Mouse (Mus musculus): Measurements from ENCODE around the gene Cic. TPM values are rescaled to one million over a fixed set of nuclear protein-coding genes. Genes with fewer than 3 reads are reported as not detected.

The Cic gene
- total and polyA plus RNA-seq, 2 experiments from 2014 or later, result 28.2 to 155 TPM

DNA sequence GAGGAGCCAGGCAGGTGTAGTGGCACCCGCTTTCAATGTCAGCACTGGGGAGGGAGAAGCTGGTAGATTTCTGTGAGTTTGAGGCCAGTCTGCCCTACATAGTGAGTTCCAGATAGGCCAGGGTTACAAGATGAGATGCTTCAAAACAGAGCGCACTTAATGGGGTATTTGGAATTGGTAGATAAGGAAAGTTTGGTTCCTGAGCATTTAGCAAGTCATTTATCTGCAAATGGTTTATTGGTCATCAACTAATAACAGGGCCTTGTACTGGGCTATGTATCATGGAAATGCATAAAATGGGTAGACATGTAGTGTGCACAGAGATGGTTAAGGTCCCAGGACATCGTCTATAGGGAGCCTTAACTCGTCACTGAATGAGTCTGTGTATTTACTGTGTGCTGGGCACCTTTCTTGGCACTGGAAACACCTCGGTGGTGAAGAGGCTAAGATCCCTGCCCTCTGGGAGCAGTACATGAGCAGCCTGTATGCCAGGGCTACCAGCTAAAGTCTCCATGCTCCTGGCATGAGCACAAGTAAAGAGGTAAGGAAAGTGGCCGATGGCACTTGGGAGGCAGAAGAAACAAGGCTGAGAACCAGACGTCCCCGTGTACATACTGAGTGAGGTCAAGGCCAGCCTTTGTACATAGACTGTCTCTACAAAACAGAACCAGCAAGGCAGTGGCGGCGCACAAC, 45.1 kb upstream of the Cic start:
- no peak overlapping the region for H3K27ac ChIP-seq
- TF ChIP-seq CTCF (IDR thresholded peaks at IDR 0.05; ENCODE audit: low read depth), result no peak

DNA sequence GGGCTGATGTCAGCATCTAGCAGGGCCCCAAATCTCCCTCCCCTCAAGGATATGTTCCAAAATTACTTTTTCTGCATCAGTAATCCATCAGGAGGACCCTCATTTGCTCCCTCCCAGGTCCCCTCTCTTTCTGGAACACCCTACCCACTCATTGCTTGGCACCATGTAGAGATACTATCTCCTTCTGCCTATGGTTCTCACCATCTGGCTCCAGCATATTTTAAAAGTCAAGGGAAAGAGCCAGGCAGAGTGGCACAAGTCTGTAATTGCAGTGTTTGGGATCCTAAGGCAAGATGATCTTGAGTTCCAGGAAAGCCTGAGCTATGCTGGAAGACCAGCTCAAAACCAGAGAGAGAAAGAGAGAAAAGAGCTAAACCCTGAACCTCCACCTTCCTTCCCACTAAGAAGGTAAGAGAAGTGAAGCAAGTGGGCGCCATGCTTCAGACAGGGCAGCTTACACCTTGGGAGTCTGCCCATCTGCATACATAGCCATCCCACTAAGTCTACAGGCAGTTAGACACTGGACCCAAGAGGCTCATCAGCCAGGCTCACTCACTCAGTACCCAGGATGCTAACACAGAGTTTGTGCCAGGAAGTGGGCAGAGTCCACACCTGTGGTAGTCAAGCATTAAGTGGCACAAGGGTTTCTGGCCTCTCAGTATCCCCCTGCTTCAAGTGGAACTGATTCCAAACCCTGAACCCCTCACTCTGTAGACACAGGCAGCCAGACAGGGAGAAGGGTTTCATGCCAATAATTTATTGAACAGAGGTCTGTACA, 39.8 kb upstream of the Cic start:
- Histone ChIP-seq H3K27ac (no peak overlapping the region), H3K4me2 (ENCODE audit: low read depth, low read length) (no peak overlapping the region), H3K9me3 (ENCODE audit: low read length) (no peaks in the 10 kb centered on the region), H3K4me1 (ENCODE audit: insufficient read depth, low read length) (no peaks in the 10 kb centered on the region), H3K4me3 (ENCODE audit: low read length) (no peak overlapping the region), H3K9ac (replicated peaks; ENCODE audit: low read length) (no peak overlapping the region), H3K27me3 (ENCODE audit: insufficient read depth, low read length) (no peaks in the 10 kb centered on the region), H3K36me3 (ENCODE audit: insufficient read depth, low read length) (peaks cover 78% of the 10 kb centered on the region)
- DNase-seq (ENCODE audit: low spot score), result no peak
- ATAC-seq, result no peak
- TF ChIP-seq CTCF (IDR thresholded peaks at IDR 0.05; ENCODE audit: low read depth), result no peak
- WGBS, result 100% methylated on average over 1 of the region's 1 CpGs

More for the DNA sequence above, 45.1 kb upstream of the Cic start:
- Histone ChIP-seq H3K4me3 (ENCODE audit: low read length) (peak overlapping the region; percentile 61; the same call in 1 of the 2 replicates), H3K9ac (replicated peaks; ENCODE audit: low read length) (peak overlapping the region; percentile 65; the same call in 1 of the 2 replicates), H3K36me3 (ENCODE audit: insufficient read depth, low read length) (peaks cover 31% of the 10 kb centered on the region), H3K9me3 (ENCODE audit: low read length) (no peaks in the 10 kb centered on the region), H3K4me1 (ENCODE audit: insufficient read depth, low read length) (peaks cover 17% of the 10 kb centered on the region), H3K27me3 (ENCODE audit: insufficient read depth, low read length) (no peaks in the 10 kb centered on the region), H3K4me2 (ENCODE audit: low read depth, low read length) (peak overlapping the region; percentile 78)
- WGBS, result 86% methylated on average over 10 of the region's 10 CpGs
- DNase-seq (ENCODE audit: low spot score) (no peak), ATAC-seq (no peak)

- no peak overlapping the region for H3K4me3 ChIP-seq (ENCODE audit: low read length)
- ATAC-seq (no peak), DNase-seq (ENCODE audit: low spot score) (no peak)
- no peaks in the 10 kb centered on the region for H3K4me1 ChIP-seq (ENCODE audit: insufficient read depth, low read length)
- H3K9me3 ChIP-seq (ENCODE audit: low read length), result no peaks in the 10 kb centered on the region
- no peak overlapping the region for H3K4me2 ChIP-seq (ENCODE audit: low read depth, low read length)
- TF ChIP-seq CTCF (IDR thresholded peaks at IDR 0.05; ENCODE audit: low read depth), result no peak
- H3K36me3 ChIP-seq (ENCODE audit: insufficient read depth, low read length), result peaks cover 88% of the 10 kb centered on the region
- H3K9ac ChIP-seq (replicated peaks; ENCODE audit: low read length), result no peak overlapping the region
- no peak overlapping the region for H3K27ac ChIP-seq
- H3K27me3 ChIP-seq (ENCODE audit: insufficient read depth, low read length), result no peaks in the 10 kb centered on the region
- WGBS, result 88% methylated on average over 9 of the region's 9 CpGs
Observed at GRCm38 (mm10) chr7:25230690-25231285, 36.7 kb upstream of the Cic start.

DNA sequence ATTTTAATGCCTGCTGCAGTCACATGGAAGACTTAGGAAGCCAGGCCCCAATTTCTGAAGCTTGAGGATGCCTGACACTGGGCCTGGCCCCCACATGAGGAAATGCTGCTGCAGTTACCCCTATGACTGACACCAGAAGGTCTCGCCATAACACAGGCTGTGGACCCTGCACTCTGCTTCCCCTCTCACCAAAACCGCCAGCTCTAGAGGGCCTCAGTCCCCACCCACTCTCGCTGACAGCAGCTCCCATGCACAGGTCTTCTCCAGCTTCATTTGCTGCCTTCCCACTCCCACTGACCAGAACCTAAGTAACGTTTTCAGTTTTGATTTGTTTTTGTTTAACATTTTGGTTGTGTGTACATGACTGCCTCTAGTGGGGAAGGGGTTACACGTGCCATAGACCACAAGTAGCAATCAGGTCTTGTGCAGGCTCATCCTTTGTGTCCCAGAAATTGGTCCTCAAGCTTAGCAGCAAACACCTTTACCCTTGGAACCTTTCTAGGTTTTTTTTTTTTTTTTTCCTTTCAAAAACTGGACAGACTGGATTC, 35.3 kb upstream of the Cic start:
- Histone ChIP-seq H3K36me3 (ENCODE audit: insufficient read depth, low read length) (peaks cover 74% of the 10 kb centered on the region), H3K27ac (no peak overlapping the region), H3K4me2 (ENCODE audit: low read depth, low read length) (no peak overlapping the region), H3K9me3 (ENCODE audit: low read length) (no peaks in the 10 kb centered on the region), H3K4me1 (ENCODE audit: insufficient read depth, low read length) (peaks cover 6% of the 10 kb centered on the region; the same call in 1 of the 2 replicates), H3K4me3 (ENCODE audit: low read length) (no peak overlapping the region), H3K9ac (replicated peaks; ENCODE audit: low read length) (no peak overlapping the region), H3K27me3 (ENCODE audit: insufficient read depth, low read length) (no peaks in the 10 kb centered on the region)
- ATAC-seq (no peak), DNase-seq (ENCODE audit: low spot score) (peak; percentile 27)
- TF ChIP-seq CTCF (IDR thresholded peaks at IDR 0.05; ENCODE audit: low read depth), result peak; percentile 52
- WGBS, result 60% methylated on average over 5 of the region's 5 CpGs

- peaks cover 65% of the 10 kb centered on the region for H3K36me3 ChIP-seq (ENCODE audit: insufficient read depth, low read length)
- DNase-seq (ENCODE audit: low spot score), result no peak
- no peak overlapping the region for H3K9ac ChIP-seq (replicated peaks; ENCODE audit: low read length)
- no peak for ATAC-seq
- H3K27ac ChIP-seq, result no peak overlapping the region
- no peak overlapping the region for H3K4me2 ChIP-seq (ENCODE audit: low read depth, low read length)
- TF ChIP-seq CTCF (IDR thresholded peaks at IDR 0.05; ENCODE audit: low read depth), result no peak
- no peaks in the 10 kb centered on the region for H3K9me3 ChIP-seq (ENCODE audit: low read length)
- peaks cover 6% of the 10 kb centered on the region; the same call in 1 of the 2 replicates for H3K4me1 ChIP-seq (ENCODE audit: insufficient read depth, low read length)
- 87% methylated on average over 2 of the region's 2 CpGs for WGBS
- H3K27me3 ChIP-seq (ENCODE audit: insufficient read depth, low read length), result no peaks in the 10 kb centered on the region
- no peak overlapping the region for H3K4me3 ChIP-seq (ENCODE audit: low read length)
Observed at GRCm38 (mm10) chr7:25233061-25233460, 34.4 kb upstream of the Cic start.

- WGBS, result 87% methylated on average over 5 of the region's 5 CpGs
- Histone ChIP-seq H3K9ac (replicated peaks; ENCODE audit: low read length) (peak overlapping the region; percentile 99; the same call in 1 of the 2 replicates), H3K9me3 (ENCODE audit: low read length) (no peaks in the 10 kb centered on the region), H3K4me1 (ENCODE audit: insufficient read depth, low read length) (peaks cover 6% of the 10 kb centered on the region; the same call in 1 of the 2 replicates), H3K4me2 (ENCODE audit: low read depth, low read length) (peak overlapping the region; percentile 67; the same call in 1 of the 2 replicates), H3K27me3 (ENCODE audit: insufficient read depth, low read length) (no peaks in the 10 kb centered on the region), H3K36me3 (ENCODE audit: insufficient read depth, low read length) (peaks cover 46% of the 10 kb centered on the region), H3K27ac (no peak overlapping the region), H3K4me3 (ENCODE audit: low read length) (no peak overlapping the region)
- DNase-seq (ENCODE audit: low spot score), result no peak
- no peak for ATAC-seq
- TF ChIP-seq CTCF (IDR thresholded peaks at IDR 0.05; ENCODE audit: low read depth), result no peak
Observed at GRCm38 (mm10) chr7:25235526-25235925, 32.0 kb upstream of the Cic start.
